Mouse (Mus musculus) CH12.LX (cell line): ENCODE results near the gene Dppa3. TPM values are rescaled to one million over a fixed set of nuclear protein-coding genes. Genes with fewer than 3 reads are reported as not detected.
A peak's percentile ranks its signal among the peaks of the same experiment; 100 is the strongest.

Experiments used
- DNase-seq: peaks from one replicate; pipeline ENCODE4 v3.0.0-alpha.2; 2013; ENCODE audit errors: extremely low read depth
- H3K27ac ChIP-seq: 2 replicates; pipeline ENCODE4 v1.5.1; 2012; ENCODE audit warnings: low read depth, mild to moderate bottlenecking, control low read depth, moderate library complexity; ENCODE audit not compliant: insufficient read depth
- H3K27me3 ChIP-seq: replicated peaks from 2 replicates; pipeline ENCODE3; 2012; ENCODE audit warnings: inconsistent platforms
- H3K36me3 ChIP-seq, 2 experiments: replicated peaks in 1 of 2; 2 replicates each; pipeline versions ENCODE3 to v1.6.1; 2012; ENCODE audit warnings: inconsistent platforms in 1 of 2, low read length in 1 of 2, mild to moderate bottlenecking in 1 of 2, mixed read lengths in 1 of 2, moderate library complexity in 1 of 2; ENCODE audit not compliant: control insufficient read depth in 1 of 2, insufficient read depth in 1 of 2
- H3K4me1 ChIP-seq, 2 experiments: 2 replicates each; pipeline ENCODE4 v1.6.1; 2012; ENCODE audit warnings: inconsistent platforms in 1 of 2, moderate library complexity in 1 of 2; ENCODE audit not compliant: insufficient read depth in 2 of 2, control insufficient read depth in 1 of 2
- H3K4me2 ChIP-seq: 2 replicates; pipeline ENCODE4 v1.6.1; 2012; ENCODE audit warnings: low read depth, mild to moderate bottlenecking, control low read depth; ENCODE audit not compliant: poor library complexity, insufficient read depth, severe bottlenecking
- H3K4me3 ChIP-seq, 3 experiments: fragments of 150-350 bp in 1 of 3; sonication (generic) in 1 of 3; replicated peaks in 1 of 3; 2 replicates each; pipeline versions ENCODE3 to v1.5.1; 2011 to 2012; ENCODE audit warnings: low read depth in 2 of 3, low read length in 2 of 3, mild to moderate bottlenecking in 2 of 3, moderate library complexity in 2 of 3, control low read depth in 1 of 3, improper control_type of control experiment in 1 of 3, inconsistent platforms in 1 of 3, mixed read lengths in 1 of 3; ENCODE audit not compliant: poor library complexity in 1 of 3
- H3K79me2 ChIP-seq: replicated peaks from 2 replicates; pipeline ENCODE4 v1.6.1; 2012; ENCODE audit warnings: mild to moderate bottlenecking, moderate library complexity; ENCODE audit not compliant: control insufficient read depth, poor library complexity, insufficient read depth, severe bottlenecking; ENCODE audit errors: extremely low read depth
- H3K9ac ChIP-seq: 2 replicates; pipeline ENCODE4 v1.6.1; 2012; ENCODE audit warnings: low read depth, mild to moderate bottlenecking, control low read depth, moderate library complexity; ENCODE audit not compliant: insufficient read depth
- H3K9me3 ChIP-seq: replicated peaks from 2 replicates; pipeline ENCODE3; 2012; ENCODE audit warnings: low read length, inconsistent platforms, mixed read lengths
- CHD1 ChIP-seq: IDR thresholded peaks from 2 replicates; pipeline ENCODE4 v1.6.1; 2012; ENCODE audit warnings: low read depth, low read length, improper control_type of control experiment, inconsistent platforms
- CHD2 ChIP-seq: IDR thresholded peaks from 2 replicates; pipeline ENCODE4 v1.6.1; 2011; ENCODE audit warnings: low read length, improper control_type of control experiment
- E2F4 ChIP-seq: IDR thresholded peaks from 2 replicates; pipeline ENCODE4 v1.6.1; 2011; ENCODE audit warnings: low read depth, low read length, improper control_type of control experiment; ENCODE audit not compliant: insufficient replicate concordance
- EP300 ChIP-seq: IDR thresholded peaks from 2 replicates; pipeline ENCODE4 v1.6.1; 2011; ENCODE audit warnings: low read length, improper control_type of control experiment
- ETS1 ChIP-seq: conservative IDR thresholded peaks from 2 replicates; pipeline ENCODE4 v1.6.1; 2012; ENCODE audit warnings: low read depth, mild to moderate bottlenecking, inconsistent platforms, low read length, improper control_type of control experiment, moderate library complexity
- GABPA ChIP-seq: IDR thresholded peaks from 2 replicates; pipeline ENCODE4 v1.6.1; 2012; ENCODE audit warnings: low read depth, low read length, improper control_type of control experiment, inconsistent platforms; ENCODE audit not compliant: insufficient replicate concordance
- HCFC1 ChIP-seq: IDR thresholded peaks from 2 replicates; pipeline ENCODE4 v1.6.1; 2012; ENCODE audit warnings: low read depth, mild to moderate bottlenecking, inconsistent platforms, low read length, improper control_type of control experiment
- JUN ChIP-seq: IDR thresholded peaks from 2 replicates; pipeline ENCODE4 v1.6.1; 2011; ENCODE audit warnings: low read depth, mild to moderate bottlenecking, low read length, improper control_type of control experiment, moderate library complexity; ENCODE audit not compliant: insufficient read depth
- JUND ChIP-seq: conservative IDR thresholded peaks from 2 replicates; pipeline ENCODE4 v1.6.1; 2011; ENCODE audit warnings: low read depth, low read length, improper control_type of control experiment
- KAT2A ChIP-seq: IDR thresholded peaks from 2 replicates; pipeline ENCODE4 v1.6.1; 2012; ENCODE audit warnings: low read length, improper control_type of control experiment, inconsistent platforms; ENCODE audit not compliant: insufficient replicate concordance
- MAFK ChIP-seq: IDR thresholded peaks from 2 replicates; pipeline ENCODE4 v1.6.1; 2011; ENCODE audit warnings: low read length, improper control_type of control experiment; ENCODE audit not compliant: insufficient replicate concordance
- MAX ChIP-seq: IDR thresholded peaks from 2 replicates; pipeline ENCODE4 v1.6.1; 2011; ENCODE audit warnings: low read length, improper control_type of control experiment
- MEF2A ChIP-seq: IDR thresholded peaks from 2 replicates; pipeline ENCODE4 v1.6.1; 2014; ENCODE audit warnings: low read depth, mild to moderate bottlenecking, inconsistent platforms, low read length, improper control_type of control experiment, borderline replicate concordance
- MXI1 ChIP-seq: IDR thresholded peaks from 2 replicates; pipeline ENCODE4 v1.6.1; 2011; ENCODE audit warnings: mild to moderate bottlenecking, low read depth, low read length, improper control_type of control experiment
- MYC ChIP-seq: IDR thresholded peaks from 2 replicates; pipeline ENCODE4 v1.6.1; 2011; ENCODE audit warnings: low read depth, mild to moderate bottlenecking, improper control_type of control experiment, low read length
- NELFE ChIP-seq: IDR thresholded peaks from 2 replicates; pipeline ENCODE4 v1.6.1; 2011; ENCODE audit warnings: low read depth, low read length, improper control_type of control experiment
- PAX5 ChIP-seq: IDR thresholded peaks from 2 replicates; pipeline ENCODE4 v1.6.1; 2012; ENCODE audit warnings: low read length, inconsistent platforms, mixed read lengths
- POLR2AphosphoS2 ChIP-seq: IDR thresholded peaks from 2 replicates; pipeline ENCODE4 v1.6.1; 2011; ENCODE audit warnings: low read depth, low read length, improper control_type of control experiment
- RAD21 ChIP-seq: IDR thresholded peaks from 2 replicates; pipeline ENCODE4 v1.6.1; 2011; ENCODE audit warnings: low read depth, mild to moderate bottlenecking, low read length, improper control_type of control experiment, moderate library complexity
- RCOR1 ChIP-seq: conservative IDR thresholded peaks from 2 replicates; pipeline ENCODE4 v1.6.1; 2012; ENCODE audit warnings: low read depth, mild to moderate bottlenecking, inconsistent platforms, low read length, improper control_type of control experiment
- SIN3A ChIP-seq: IDR thresholded peaks from 2 replicates; pipeline ENCODE4 v1.6.1; 2012; ENCODE audit warnings: low read length, improper control_type of control experiment, inconsistent platforms
- USF1 ChIP-seq: IDR thresholded peaks from 2 replicates; pipeline ENCODE4 v1.6.1; 2014; ENCODE audit warnings: low read depth, mild to moderate bottlenecking, inconsistent platforms, low read length, improper control_type of control experiment
- USF2 ChIP-seq: conservative IDR thresholded peaks from 2 replicates; pipeline ENCODE4 v1.6.1; 2011; ENCODE audit warnings: low read depth, low read length, improper control_type of control experiment
- ZC3H11A ChIP-seq: IDR thresholded peaks from 2 replicates; pipeline ENCODE4 v1.6.1; 2012; ENCODE audit warnings: low read depth, mild to moderate bottlenecking, inconsistent platforms, low read length, improper control_type of control experiment
- ZMIZ1 ChIP-seq: IDR thresholded peaks from 2 replicates; pipeline ENCODE4 v1.6.1; 2012; ENCODE audit warnings: low read depth, mild to moderate bottlenecking, inconsistent platforms, low read length, improper control_type of control experiment
- ZNF384 ChIP-seq: IDR thresholded peaks from 2 replicates; pipeline ENCODE4 v1.6.1; 2012; ENCODE audit warnings: low read depth, low read length, improper control_type of control experiment, inconsistent platforms
- dilution Hi-C: fragments of 300-500 bp; cut with MboI; formaldehyde crosslinking; loops from 2 replicates; pipeline ENCODE4 v1.14.3; 2020; ENCODE audit warnings: low sequenced_read_pairs; ENCODE audit not compliant: extremely low pct_unique_long_range_greater_than_20kb, extremely low pct_ligation_motif_present
- in situ Hi-C: fragments of 300-500 bp; cut with MboI; formaldehyde crosslinking; loops from 3 replicates; pipeline ENCODE4 v1.14.3; 2019; ENCODE audit warnings: low sequenced_read_pairs, low pct_ligation_motif_present, low pct_unique_long_range_greater_than_20kb, mixed read lengths
- polyA plus RNA-seq: library from polyadenylated mRNA; unstranded; fragments of >175 nt; gene quantifications from 2 replicates; pipeline ENCODE4 v1.2.1, GENCODE M21; 2012; ENCODE audit warnings: low read depth; ENCODE audit not compliant: insufficient read length
- total RNA-seq, 2 experiments: library from RNA; depleted of rRNA; stranded (reverse); fragments of 300-350 nt in 1 of 2; fragments of >200 nt in 1 of 2; gene quantifications; 2 replicates each; pipeline ENCODE4 v1.2.3; 2012 to 2014

The Dppa3 gene
- total and polyA plus RNA-seq, 3 experiments = not detected

GRCm38 (mm10) chr6:122600066-122600646 lies 26.1 kb upstream of the Dppa3 start (continued):
- TF ChIP-seq POLR2AphosphoS2 = peak; percentile 62; the same call in 1 of the 2 replicates
- TF ChIP-seq KAT2A = no peak
- TF ChIP-seq JUND = no peak
- no peak for TF ChIP-seq MEF2A

GRCm38 (mm10) chr6:122601031-122601430 lies 25.2 kb upstream of the Dppa3 start:
- H3K79me2 ChIP-seq = peaks cover 45% of the 10 kb centered on the region
- peak overlapping the region; percentile 45 to 98 (median 66) for H3K4me3 ChIP-seq
- TF ChIP-seq NELFE (no peak), JUN (no peak), KAT2A (no peak), RAD21 (no peak), CHD1 (no peak; the same call in 1 of the 2 replicates), MXI1 (peak; percentile 77), USF1 (no peak), SIN3A (peak; percentile 66), ZC3H11A (no peak), ETS1 (0 out of 2 replicates have a peak, but pooled peaks have one; percentile 8), CHD2 (no peak), ZMIZ1 (no peak), JUND (no peak), RCOR1 (no peak), E2F4 (no peak), MAX (peak; percentile 43; the same call in 1 of the 2 replicates), GABPA (no peak), HCFC1 (no peak), EP300 (0 out of 2 replicates have a peak, but pooled peaks have one; percentile 9), PAX5 (no peak), ZNF384 (0 out of 2 replicates have a peak, but pooled peaks have one; percentile 20), MAFK (no peak), MYC (peak; percentile 72), USF2 (no peak)
- TF ChIP-seq, all 38 proteins: peak for 7
- H3K36me3 ChIP-seq = peaks cover 14 to 27% of the 10 kb centered on the region in 2 experiments
- dilution Hi-C loops (no loop called here), in situ Hi-C loops (no loop called here)
- no peak for DNase-seq
- peak overlapping the region; percentile 98 for H3K4me2 ChIP-seq
- H3K27me3 ChIP-seq = no peaks in the 10 kb centered on the region
- H3K27ac ChIP-seq = peak overlapping the region; percentile 82; the same call in 1 of the 2 replicates
- H3K9ac ChIP-seq = peak overlapping the region; percentile 75; the same call in 1 of the 2 replicates
- no peaks in the 10 kb centered on the region for H3K9me3 ChIP-seq
- peaks cover 2 to 27% of the 10 kb centered on the region in 2 experiments; a peak in 3 of 4 replicates for H3K4me1 ChIP-seq
